Mouse (Mus musculus) thymus, adult 2 months (tissue): ENCODE measurements around the gene Sh3kbp1. TPM values are rescaled to one million over a fixed set of nuclear protein-coding genes. Genes with fewer than 3 reads are reported as not detected.

Experiments
- DNase-seq: peaks from one replicate; pipeline ENCODE4 v3.0.0; 2021
- H3K27ac ChIP-seq: fragments of 200-500 bp; 2 replicates; pipeline ENCODE4 v1.5.1; 2012; ENCODE audit warnings: low read length, control low read depth; ENCODE audit not compliant: control insufficient read depth, insufficient read depth
- H3K27me3 ChIP-seq: fragments of 200-500 bp; 2 replicates; pipeline ENCODE4 v1.6.1; 2012; ENCODE audit warnings: mild to moderate bottlenecking, low read length, moderate library complexity, mixed read lengths; ENCODE audit not compliant: control insufficient read depth, insufficient read depth
- H3K36me3 ChIP-seq: fragments of 200-500 bp; 2 replicates; pipeline ENCODE4 v1.6.1; 2012; ENCODE audit warnings: mild to moderate bottlenecking, low read length, moderate library complexity; ENCODE audit not compliant: control insufficient read depth, insufficient read depth
- H3K4me1 ChIP-seq: fragments of 200-500 bp; replicated peaks from 2 replicates; pipeline ENCODE4 v1.6.1; 2012; ENCODE audit warnings: low read length; ENCODE audit not compliant: control insufficient read depth, insufficient read depth
- H3K4me3 ChIP-seq: fragments of 200-500 bp; 2 replicates; pipeline ENCODE4 v1.5.1; 2012; ENCODE audit warnings: mild to moderate bottlenecking, low read length, control low read depth, moderate library complexity; ENCODE audit not compliant: control insufficient read depth, insufficient read depth
- CTCF ChIP-seq: fragments of 200-500 bp; IDR thresholded peaks from 2 replicates; pipeline ENCODE4 v1.5.1; 2012; ENCODE audit warnings: mild to moderate bottlenecking, control low read depth, low read length, moderate library complexity, borderline replicate concordance; ENCODE audit not compliant: control insufficient read depth, poor library complexity, insufficient read depth; ENCODE audit errors: extremely low read depth
- POLR2A ChIP-seq: fragments of 200-500 bp; IDR thresholded peaks from 2 replicates; pipeline ENCODE4 v1.6.1; 2012; ENCODE audit warnings: mild to moderate bottlenecking, low read length, control low read depth, moderate library complexity; ENCODE audit not compliant: control insufficient read depth, poor library complexity, insufficient read depth; ENCODE audit errors: extremely low read depth
- WGBS: fragments of 180-500 bp; shearing (Covaris S2); methylation state at CpG from one replicate; pipeline ENCODE4 v1.1.7; 2018; 5-methylcytosine and 5-hydroxymethylcytosine counted together
- polyA plus RNA-seq: library from polyadenylated mRNA; depleted of rRNA; stranded (reverse); fragments of >200 nt; gene quantifications from 2 replicates; pipeline ENCODE4 v1.2.3, GENCODE M21; 2012

The Sh3kbp1 gene
- polyA plus RNA-seq, 1 experiment = 114 TPM

GRCm38 (mm10) chrX:159963273-159963672 lies 336.2 kb downstream of the Sh3kbp1 start:
- peaks cover 25% of the 10 kb centered on the region for H3K36me3 ChIP-seq
- no peak overlapping the region for H3K4me3 ChIP-seq
- peak; percentile 36 for DNase-seq
- 34% methylated on average over 4 of the region's 4 CpGs for WGBS
- TF ChIP-seq CTCF (no peak), POLR2A (no peak)
- H3K27ac ChIP-seq = no peak overlapping the region
- no peaks in the 10 kb centered on the region for H3K27me3 ChIP-seq
- no peaks in the 10 kb centered on the region for H3K4me1 ChIP-seq

- Histone ChIP-seq H3K4me1 (no peaks in the 10 kb centered on the region), H3K4me3 (no peak overlapping the region), H3K27me3 (no peaks in the 10 kb centered on the region), H3K27ac (no peak overlapping the region), H3K36me3 (peaks cover 25% of the 10 kb centered on the region)
- DNase-seq = no peak
- TF ChIP-seq POLR2A = no peak
- no peak for TF ChIP-seq CTCF
- WGBS = 99% methylated on average over 9 of the region's 9 CpGs
Observed at GRCm38 (mm10) chrX:159963925-159964324, 336.9 kb downstream of the Sh3kbp1 start.

GRCm38 (mm10) chrX:159969025-159969424 lies 342.0 kb downstream of the Sh3kbp1 start:
- H3K4me3 ChIP-seq = no peak overlapping the region
- H3K36me3 ChIP-seq = peaks cover 25% of the 10 kb centered on the region
- no peaks in the 10 kb centered on the region for H3K27me3 ChIP-seq
- no peak overlapping the region for H3K27ac ChIP-seq
- no peak for TF ChIP-seq POLR2A
- no peak for TF ChIP-seq CTCF
- H3K4me1 ChIP-seq = no peaks in the 10 kb centered on the region
- DNase-seq = no peak
- WGBS = 96% methylated on average over 2 of the region's 2 CpGs

GRCm38 (mm10) chrX:159971091-159971779 lies 344.2 kb downstream of the Sh3kbp1 start:
- Histone ChIP-seq H3K27ac (no peak overlapping the region), H3K4me1 (no peaks in the 10 kb centered on the region), H3K27me3 (no peaks in the 10 kb centered on the region), H3K36me3 (peaks cover 20% of the 10 kb centered on the region), H3K4me3 (no peak overlapping the region)
- DNase-seq = no peak
- WGBS = 92% methylated on average over 3 of the region's 3 CpGs
- TF ChIP-seq CTCF = no peak
- TF ChIP-seq POLR2A = no peak

- no peak for TF ChIP-seq CTCF
- no peak for TF ChIP-seq POLR2A
- H3K36me3 ChIP-seq = peaks cover 8% of the 10 kb centered on the region; the same call in 1 of the 2 replicates
- no peaks in the 10 kb centered on the region for H3K4me1 ChIP-seq
- no peak for DNase-seq
- no peak overlapping the region for H3K27ac ChIP-seq
- H3K27me3 ChIP-seq = no peaks in the 10 kb centered on the region
- WGBS = 57% methylated on average over 5 of the region's 5 CpGs
- H3K4me3 ChIP-seq = no peak overlapping the region
Observed at GRCm38 (mm10) chrX:159973730-159974129, 346.7 kb downstream of the Sh3kbp1 start.

GRCm38 (mm10) chrX:159976243-159976642 lies 349.2 kb downstream of the Sh3kbp1 start:
- 90% methylated on average over 3 of the region's 3 CpGs for WGBS
- H3K27me3 ChIP-seq = no peaks in the 10 kb centered on the region

More at GRCm38 (mm10) chrX:159976243-159976642, 349.2 kb downstream of the Sh3kbp1 start:
- Histone ChIP-seq H3K36me3 (peaks cover 8% of the 10 kb centered on the region; the same call in 1 of the 2 replicates), H3K4me1 (no peaks in the 10 kb centered on the region), H3K4me3 (no peak overlapping the region), H3K27ac (no peak overlapping the region)
- DNase-seq = no peak
- no peak for TF ChIP-seq CTCF
- TF ChIP-seq POLR2A = no peak
